Mouse (Mus musculus): ENCODE data around the gene Meox1. TPM values are rescaled to one million over a fixed set of nuclear protein-coding genes. Genes with fewer than 3 reads are reported as not detected.
A peak's percentile ranks its signal among the peaks of the same experiment; 100 is the strongest.

Meox1 gene
- polyA plus RNA-seq, 1 experiment from 2014 or later, result 0.80 TPM

DNA sequence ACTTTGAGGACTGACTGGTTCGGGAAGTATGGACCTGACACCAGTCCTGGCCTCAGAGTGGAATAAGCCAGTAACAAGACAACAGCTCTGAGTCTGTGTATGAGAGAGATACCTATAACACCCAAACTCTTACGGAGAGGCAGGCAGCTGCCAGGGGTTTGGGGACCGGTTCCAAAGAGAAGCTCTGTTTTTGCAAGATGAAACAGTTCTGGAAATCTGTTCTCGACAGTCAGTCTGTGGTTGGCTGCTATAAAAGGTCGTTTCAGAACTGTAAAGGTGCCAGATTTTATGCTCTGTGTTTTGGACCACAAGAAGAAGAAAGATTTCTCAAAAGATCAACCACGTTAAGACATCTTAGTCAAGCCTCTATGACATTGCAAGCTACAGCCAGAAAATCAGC is 5.4 kb downstream of the Meox1 start:
- 58% methylated on average over 6 of the region's 6 CpGs for WGBS
- no peak for ATAC-seq

DNA sequence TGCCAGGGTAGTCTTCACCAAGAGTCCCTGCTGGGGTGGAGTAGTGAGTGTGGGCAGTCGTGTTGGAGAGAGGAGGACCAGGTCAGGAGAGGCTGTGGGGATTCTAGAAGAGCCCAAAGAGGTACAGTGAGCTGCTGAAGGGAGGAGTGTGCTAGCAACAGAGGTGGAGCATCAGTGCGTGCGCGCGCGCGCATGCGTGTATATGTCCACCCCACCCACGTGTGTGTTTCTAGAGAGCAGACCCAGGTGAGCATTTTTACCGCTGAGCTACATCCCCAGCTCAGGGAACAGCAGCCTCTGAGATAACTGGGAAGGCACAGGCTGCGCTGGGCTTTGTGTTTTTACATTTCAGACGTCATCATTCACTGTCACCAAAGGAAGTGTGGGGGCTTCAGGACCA is 7.7 kb downstream of the Meox1 start:
- H3K9me3 ChIP-seq (replicated peaks; ENCODE audit: control insufficient read depth, low read length, poor library complexity, severe bottlenecking), result no peaks in the 10 kb centered on the region
- no peak overlapping the region for H3K9ac ChIP-seq (ENCODE audit: low read depth, low read length)
- no peak overlapping the region for H3K4me2 ChIP-seq (ENCODE audit: low read length)
- 82% methylated on average over 12 of the region's 12 CpGs for WGBS
- H3K27me3 ChIP-seq (ENCODE audit: control insufficient read depth, insufficient read depth, low read depth, low read length), result no peaks in the 10 kb centered on the region
- no peak for ATAC-seq
- no peak overlapping the region for H3K4me3 ChIP-seq (ENCODE audit: low read depth, low read length)
- H3K36me3 ChIP-seq (ENCODE audit: control insufficient read depth, insufficient read depth, low read length), result no peaks in the 10 kb centered on the region
- H3K27ac ChIP-seq (ENCODE audit: low read length), result no peak overlapping the region
- H3K4me1 ChIP-seq (ENCODE audit: control insufficient read depth, insufficient read depth, low read length), result peaks cover 11% of the 10 kb centered on the region

More for the DNA sequence above, 5.4 kb downstream of the Meox1 start:
- no peaks in the 10 kb centered on the region for H3K27me3 ChIP-seq (ENCODE audit: control insufficient read depth, insufficient read depth, low read depth, low read length)
- no peak overlapping the region for H3K9ac ChIP-seq (ENCODE audit: low read depth, low read length)
- peaks cover 7% of the 10 kb centered on the region for H3K4me1 ChIP-seq (ENCODE audit: control insufficient read depth, insufficient read depth, low read length)
- H3K4me3 ChIP-seq (ENCODE audit: low read depth, low read length), result no peak overlapping the region
- no peak overlapping the region for H3K27ac ChIP-seq (ENCODE audit: low read length)
- no peak overlapping the region for H3K4me2 ChIP-seq (ENCODE audit: low read length)
- H3K9me3 ChIP-seq (replicated peaks; ENCODE audit: control insufficient read depth, low read length, poor library complexity, severe bottlenecking), result no peaks in the 10 kb centered on the region
- H3K36me3 ChIP-seq (ENCODE audit: control insufficient read depth, insufficient read depth, low read length), result no peaks in the 10 kb centered on the region

DNA sequence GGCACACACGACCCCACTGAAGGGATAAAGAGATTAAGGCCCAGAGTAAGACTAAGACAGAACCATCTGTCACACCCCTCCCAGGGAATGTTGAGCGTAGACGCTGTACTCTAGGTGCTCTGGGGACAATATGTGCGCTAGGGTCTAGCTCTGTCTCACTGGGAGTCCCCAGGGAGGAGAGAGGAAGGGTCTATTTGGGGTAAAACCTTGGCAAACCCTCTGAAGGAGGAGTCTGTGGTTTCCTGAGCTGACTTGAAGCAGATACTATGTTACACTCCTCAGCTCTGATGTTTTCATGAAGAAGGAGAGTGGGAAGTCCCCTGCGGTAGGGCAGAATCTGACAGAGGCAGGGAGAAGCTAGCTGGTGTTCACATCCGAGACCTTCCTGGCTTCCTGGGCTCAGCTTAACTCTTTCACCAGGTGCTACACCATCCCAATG is 8.3 kb downstream of the Meox1 start:
- ATAC-seq, result no peak
- 39% methylated on average over 6 of the region's 6 CpGs for WGBS
- no peaks in the 10 kb centered on the region for H3K36me3 ChIP-seq (ENCODE audit: control insufficient read depth, insufficient read depth, low read length)
- H3K9me3 ChIP-seq (replicated peaks; ENCODE audit: control insufficient read depth, low read length, poor library complexity, severe bottlenecking), result no peaks in the 10 kb centered on the region
- no peak overlapping the region for H3K4me2 ChIP-seq (ENCODE audit: low read length)
- no peak overlapping the region for H3K4me3 ChIP-seq (ENCODE audit: low read depth, low read length)
- H3K9ac ChIP-seq (ENCODE audit: low read depth, low read length), result no peak overlapping the region
- no peak overlapping the region for H3K27ac ChIP-seq (ENCODE audit: low read length)
- H3K27me3 ChIP-seq (ENCODE audit: control insufficient read depth, insufficient read depth, low read depth, low read length), result no peaks in the 10 kb centered on the region
- H3K4me1 ChIP-seq (ENCODE audit: control insufficient read depth, insufficient read depth, low read length), result peaks cover 11% of the 10 kb centered on the region

DNA sequence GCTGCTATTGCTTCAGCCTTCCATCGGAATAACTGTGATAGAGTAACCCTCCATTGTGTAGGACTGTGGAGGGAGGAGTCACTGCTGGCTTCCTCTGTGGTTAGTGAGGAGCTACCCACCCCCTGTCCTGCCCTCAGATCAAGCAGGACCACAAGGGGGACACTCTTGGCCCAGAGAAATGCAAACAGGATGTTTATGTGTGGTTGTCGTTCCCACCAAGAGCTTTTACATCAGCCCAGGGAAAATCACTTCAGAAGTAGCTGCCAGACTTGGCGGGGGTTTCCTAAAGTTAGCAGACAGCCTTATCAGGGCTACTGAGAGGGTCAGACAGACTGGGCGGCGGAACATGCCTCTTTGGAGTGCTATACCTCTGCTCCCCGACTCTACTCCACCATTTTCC is 8.9 kb downstream of the Meox1 start:
- no peak overlapping the region for H3K9ac ChIP-seq (ENCODE audit: low read depth, low read length)
- 67% methylated on average over 6 of the region's 6 CpGs for WGBS
- H3K36me3 ChIP-seq (ENCODE audit: control insufficient read depth, insufficient read depth, low read length), result no peaks in the 10 kb centered on the region
- ATAC-seq, result no peak
- H3K27me3 ChIP-seq (ENCODE audit: control insufficient read depth, insufficient read depth, low read depth, low read length), result no peaks in the 10 kb centered on the region
- H3K4me2 ChIP-seq (ENCODE audit: low read length), result no peak overlapping the region
- no peak overlapping the region for H3K27ac ChIP-seq (ENCODE audit: low read length)
- H3K4me1 ChIP-seq (ENCODE audit: control insufficient read depth, insufficient read depth, low read length), result peaks cover 11% of the 10 kb centered on the region
- H3K9me3 ChIP-seq (replicated peaks; ENCODE audit: control insufficient read depth, low read length, poor library complexity, severe bottlenecking), result no peaks in the 10 kb centered on the region
- no peak overlapping the region for H3K4me3 ChIP-seq (ENCODE audit: low read depth, low read length)

DNA sequence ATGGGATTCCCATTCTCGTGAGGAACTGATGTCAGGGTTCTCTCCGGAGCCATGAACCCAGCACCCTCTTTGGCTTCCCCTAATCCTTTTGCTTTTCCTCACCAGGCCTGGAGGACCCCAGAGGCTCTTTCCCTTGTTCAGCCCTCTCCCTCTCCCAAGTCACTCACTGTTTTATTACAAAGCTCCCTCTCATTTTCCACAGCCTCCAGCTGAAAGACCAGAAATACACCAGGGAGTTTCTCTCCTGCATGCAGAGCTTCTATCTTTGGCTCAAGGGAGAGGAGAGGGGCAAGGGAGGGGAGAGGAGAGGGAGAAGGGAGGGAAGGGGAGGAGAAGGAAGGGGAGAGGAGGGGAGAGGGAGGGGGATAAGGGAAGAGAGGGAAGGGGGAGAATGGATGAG is 10.3 kb downstream of the Meox1 start:
- Histone ChIP-seq H3K9me3 (replicated peaks; ENCODE audit: control insufficient read depth, low read length, poor library complexity, severe bottlenecking) (no peaks in the 10 kb centered on the region), H3K4me1 (ENCODE audit: control insufficient read depth, insufficient read depth, low read length) (peaks cover 10% of the 10 kb centered on the region), H3K36me3 (ENCODE audit: control insufficient read depth, insufficient read depth, low read length) (no peaks in the 10 kb centered on the region), H3K27me3 (ENCODE audit: control insufficient read depth, insufficient read depth, low read depth, low read length) (no peaks in the 10 kb centered on the region), H3K9ac (ENCODE audit: low read depth, low read length) (no peak overlapping the region), H3K4me3 (ENCODE audit: low read depth, low read length) (no peak overlapping the region), H3K4me2 (ENCODE audit: low read length) (no peak overlapping the region), H3K27ac (ENCODE audit: low read length) (no peak overlapping the region)
- WGBS, result 56% methylated on average over 2 of the region's 2 CpGs
- no peak for ATAC-seq

DNA sequence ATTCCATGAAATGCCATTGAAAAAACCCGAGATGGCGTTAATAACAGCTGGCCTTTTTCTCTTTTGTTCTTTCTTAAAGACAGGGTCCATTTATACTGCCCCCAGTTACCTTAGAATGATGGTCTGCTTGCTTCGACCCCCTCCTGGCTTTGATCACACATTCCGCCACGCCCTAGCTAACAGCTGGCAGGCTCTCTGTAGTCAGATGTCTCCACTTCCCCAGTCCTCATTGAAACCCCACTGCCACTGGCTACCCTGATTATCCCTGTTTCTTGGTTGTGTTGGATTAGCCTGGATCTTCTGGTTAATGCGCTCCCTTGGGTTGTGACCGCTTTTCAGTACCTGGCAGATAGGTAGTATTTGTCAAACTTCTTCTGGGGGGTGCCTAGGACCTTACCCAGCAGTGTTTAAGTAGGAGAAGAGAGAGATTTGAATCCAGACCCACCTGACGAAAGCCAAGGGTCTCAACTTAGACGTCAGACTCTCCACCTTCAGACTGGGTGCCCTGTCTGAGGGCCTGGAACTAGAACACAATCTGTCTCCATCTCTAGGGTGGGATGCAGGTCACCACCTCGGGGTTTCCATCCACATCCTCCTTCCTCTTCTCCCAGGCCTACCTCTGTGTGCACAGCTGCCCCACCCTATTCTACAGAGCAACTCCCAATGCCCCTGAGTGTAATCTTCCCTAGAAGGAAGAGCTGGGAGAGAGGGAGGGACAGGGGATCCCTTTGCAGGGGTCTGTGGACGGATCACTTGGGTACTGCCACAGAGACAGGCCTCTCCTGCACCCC is 11.5 kb downstream of the Meox1 start:
- Histone ChIP-seq H3K9ac (ENCODE audit: low read depth, low read length) (no peak overlapping the region), H3K4me1 (ENCODE audit: control insufficient read depth, insufficient read depth, low read length) (peaks cover 10% of the 10 kb centered on the region), H3K4me2 (ENCODE audit: low read length) (no peak overlapping the region), H3K36me3 (ENCODE audit: control insufficient read depth, insufficient read depth, low read length) (no peaks in the 10 kb centered on the region), H3K9me3 (replicated peaks; ENCODE audit: control insufficient read depth, low read length, poor library complexity, severe bottlenecking) (no peaks in the 10 kb centered on the region), H3K27ac (ENCODE audit: low read length) (no peak overlapping the region), H3K27me3 (ENCODE audit: control insufficient read depth, insufficient read depth, low read depth, low read length) (no peaks in the 10 kb centered on the region), H3K4me3 (ENCODE audit: low read depth, low read length) (no peak overlapping the region)
- 83% methylated on average over 11 of the region's 11 CpGs for WGBS
- no peak for ATAC-seq

DNA sequence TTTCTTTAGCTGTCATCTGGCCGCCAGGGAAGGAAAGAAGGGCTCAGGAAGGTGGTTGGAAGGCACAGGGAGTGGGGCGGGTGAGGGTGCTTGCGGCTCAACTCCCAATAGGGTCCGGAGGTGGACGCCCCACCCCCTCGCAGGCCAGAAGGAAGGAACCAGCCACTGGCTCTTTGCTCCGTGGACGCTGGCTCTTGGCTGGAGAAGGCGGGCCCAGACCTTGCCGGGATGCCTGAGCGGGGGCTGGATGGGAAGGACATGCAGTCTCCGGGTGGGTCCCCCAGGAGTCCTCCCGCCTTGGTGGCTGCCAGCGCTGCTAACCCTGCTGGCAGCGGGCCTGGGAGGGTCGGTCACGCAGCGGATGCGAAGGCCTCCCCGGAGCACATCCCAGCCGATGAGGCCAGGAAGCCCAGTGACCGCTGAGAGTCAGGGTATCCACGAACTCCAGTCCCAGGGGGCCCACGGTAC is 12.5 kb downstream of the Meox1 start:
- no peak for ATAC-seq

DNA sequence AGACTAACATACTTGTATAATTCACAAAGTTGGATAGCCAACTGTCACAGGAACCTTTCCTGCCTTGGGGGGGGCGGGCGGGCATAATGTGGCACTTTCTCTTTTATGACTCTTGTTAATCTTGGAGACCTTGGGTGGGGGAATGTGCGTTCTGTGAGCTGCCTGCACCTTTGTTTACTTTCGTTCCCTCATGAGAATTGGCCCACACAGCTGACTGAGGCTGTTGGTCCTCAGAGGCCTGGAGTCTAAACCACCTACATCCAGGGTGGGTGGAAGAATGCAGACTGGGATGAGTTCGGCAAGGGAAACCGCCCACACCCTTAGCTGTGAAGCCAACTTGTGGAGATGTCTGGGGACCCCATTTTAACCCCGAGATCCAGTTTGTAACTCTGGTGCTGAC is 13.0 kb downstream of the Meox1 start:
- Histone ChIP-seq H3K9ac (ENCODE audit: low read depth, low read length) (no peak overlapping the region), H3K9me3 (replicated peaks; ENCODE audit: control insufficient read depth, low read length, poor library complexity, severe bottlenecking) (no peaks in the 10 kb centered on the region), H3K4me3 (ENCODE audit: low read depth, low read length) (no peak overlapping the region), H3K27ac (ENCODE audit: low read length) (no peak overlapping the region), H3K36me3 (ENCODE audit: control insufficient read depth, insufficient read depth, low read length) (no peaks in the 10 kb centered on the region), H3K4me2 (ENCODE audit: low read length) (peak overlapping the region; percentile 47), H3K4me1 (ENCODE audit: control insufficient read depth, insufficient read depth, low read length) (peaks cover 10% of the 10 kb centered on the region; the same call in 1 of the 2 replicates), H3K27me3 (ENCODE audit: control insufficient read depth, insufficient read depth, low read depth, low read length) (no peaks in the 10 kb centered on the region)
- ATAC-seq, result no peak
- WGBS, result 67% methylated on average over 7 of the region's 7 CpGs

More for the DNA sequence above, 12.5 kb downstream of the Meox1 start:
- H3K27ac ChIP-seq (ENCODE audit: low read length), result no peak overlapping the region
- 5% methylated on average over 24 of the region's 24 CpGs for WGBS
- H3K36me3 ChIP-seq (ENCODE audit: control insufficient read depth, insufficient read depth, low read length), result no peaks in the 10 kb centered on the region
- H3K9me3 ChIP-seq (replicated peaks; ENCODE audit: control insufficient read depth, low read length, poor library complexity, severe bottlenecking), result no peaks in the 10 kb centered on the region
- peak overlapping the region; percentile 47 for H3K4me2 ChIP-seq (ENCODE audit: low read length)
- H3K9ac ChIP-seq (ENCODE audit: low read depth, low read length), result peak overlapping the region; percentile 47; the same call in 1 of the 2 replicates
- peak overlapping the region; percentile 12; the same call in 1 of the 2 replicates for H3K4me3 ChIP-seq (ENCODE audit: low read depth, low read length)
- peaks cover 10% of the 10 kb centered on the region for H3K4me1 ChIP-seq (ENCODE audit: control insufficient read depth, insufficient read depth, low read length)
- H3K27me3 ChIP-seq (ENCODE audit: control insufficient read depth, insufficient read depth, low read depth, low read length), result no peaks in the 10 kb centered on the region

DNA sequence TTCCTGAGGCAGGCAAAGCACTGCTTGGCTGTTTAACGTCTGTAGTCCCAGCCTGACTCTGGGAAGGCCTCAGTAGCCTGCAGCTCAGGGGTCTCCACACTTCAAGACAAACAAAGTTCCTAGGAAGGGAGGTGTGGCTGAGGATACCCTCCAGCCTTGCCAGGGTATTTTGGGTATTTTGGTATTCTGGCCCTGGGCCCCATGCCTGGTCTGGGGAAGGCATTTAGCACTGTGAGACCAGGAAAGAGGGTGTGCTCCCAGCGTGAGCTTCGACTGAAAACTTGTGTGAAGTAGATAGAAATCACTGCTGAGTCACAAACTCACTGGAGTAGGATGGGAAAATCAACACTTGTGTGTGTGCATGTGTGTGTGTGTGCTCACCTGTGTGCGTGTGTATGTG is 14.5 kb downstream of the Meox1 start:
- H3K4me2 ChIP-seq (ENCODE audit: low read length), result no peak overlapping the region
- peaks cover 8% of the 10 kb centered on the region; the same call in 1 of the 2 replicates for H3K4me1 ChIP-seq (ENCODE audit: control insufficient read depth, insufficient read depth, low read length)
- H3K4me3 ChIP-seq (ENCODE audit: low read depth, low read length), result no peak overlapping the region
- no peaks in the 10 kb centered on the region for H3K9me3 ChIP-seq (replicated peaks; ENCODE audit: control insufficient read depth, low read length, poor library complexity, severe bottlenecking)
- H3K27me3 ChIP-seq (ENCODE audit: control insufficient read depth, insufficient read depth, low read depth, low read length), result no peaks in the 10 kb centered on the region
- H3K36me3 ChIP-seq (ENCODE audit: control insufficient read depth, insufficient read depth, low read length), result no peaks in the 10 kb centered on the region
- WGBS, result 79% methylated on average over 4 of the region's 4 CpGs
- no peak overlapping the region for H3K27ac ChIP-seq (ENCODE audit: low read length)
- ATAC-seq, result no peak
- H3K9ac ChIP-seq (ENCODE audit: low read depth, low read length), result no peak overlapping the region
